Mouse (Mus musculus) forebrain, embryonic 10.5 days (tissue): Measurements from ENCODE around the gene Vps45. TPM values are rescaled to one million over a fixed set of nuclear protein-coding genes. Genes with fewer than 3 reads are reported as not detected.
"Not testable (repeated sequence)": the region's sequence is repeated elsewhere in the genome, so short reads cannot be mapped to it uniquely, and the experiment has no call there.

Experiments
- DNase-seq: peaks from one replicate; pipeline ENCODE4 v3.0.0-alpha.2; 2017; ENCODE audit warnings: low spot score; ENCODE audit errors: extremely low spot score
- H3K27ac ChIP-seq: fragments of 300-500 bp; sonication (generic); 2 replicates; pipeline ENCODE4 v1.5.1; 2016; ENCODE audit warnings: mild to moderate bottlenecking
- H3K27me3 ChIP-seq: fragments of 300-500 bp; sonication (generic); 2 replicates; pipeline ENCODE4 v1.6.1; 2016; ENCODE audit warnings: mild to moderate bottlenecking; ENCODE audit not compliant: poor library complexity, severe bottlenecking
- H3K36me3 ChIP-seq: fragments of 300-500 bp; sonication (generic); replicated peaks from 2 replicates; pipeline ENCODE4 v1.6.1; 2016; ENCODE audit warnings: mild to moderate bottlenecking, moderate library complexity
- H3K4me1 ChIP-seq: fragments of 300-500 bp; sonication (generic); 2 replicates; pipeline ENCODE4 v1.6.1; 2016
- H3K4me3 ChIP-seq: fragments of 300-500 bp; sonication (generic); 2 replicates; pipeline ENCODE4 v1.5.1; 2016; ENCODE audit warnings: mild to moderate bottlenecking, moderate library complexity
- H3K9me3 ChIP-seq: fragments of 300-500 bp; sonication (generic); 2 replicates; pipeline ENCODE4 v1.6.1; 2016; ENCODE audit warnings: mild to moderate bottlenecking, moderate library complexity
- WGBS: fragments of 180-500 bp; shearing (Covaris S2); methylation state at CpG from one replicate; pipeline ENCODE4 v1.1.7; 2016; 5-methylcytosine and 5-hydroxymethylcytosine counted together
- polyA plus RNA-seq: library from polyadenylated mRNA; unstranded; fragments of >200 nt; fragmentation: Nextera tagmentation; extraction: Ambion mirVana; gene quantifications from 2 replicates; pipeline ENCODE4 v1.2.1, GENCODE M21; 2016

Vps45 gene
- polyA plus RNA-seq, 1 experiment from 2014 or later = 28.0 TPM

GRCm38 (mm10) chr3:95972251-95972872 lies 85.9 kb downstream of the Vps45 start:
- Histone ChIP-seq H3K27me3 (peaks cover 35% of the 10 kb centered on the region), H3K36me3 (no peaks in the 10 kb centered on the region), H3K27ac (peak overlapping the region; percentile 82), H3K4me1 (peaks cover 27% of the 10 kb centered on the region), H3K4me3 (peak overlapping the region; percentile 44), H3K9me3 (no peaks in the 10 kb centered on the region)
- no peak for DNase-seq
- 65% methylated on average over 12 of the region's 12 CpGs for WGBS

DNA sequence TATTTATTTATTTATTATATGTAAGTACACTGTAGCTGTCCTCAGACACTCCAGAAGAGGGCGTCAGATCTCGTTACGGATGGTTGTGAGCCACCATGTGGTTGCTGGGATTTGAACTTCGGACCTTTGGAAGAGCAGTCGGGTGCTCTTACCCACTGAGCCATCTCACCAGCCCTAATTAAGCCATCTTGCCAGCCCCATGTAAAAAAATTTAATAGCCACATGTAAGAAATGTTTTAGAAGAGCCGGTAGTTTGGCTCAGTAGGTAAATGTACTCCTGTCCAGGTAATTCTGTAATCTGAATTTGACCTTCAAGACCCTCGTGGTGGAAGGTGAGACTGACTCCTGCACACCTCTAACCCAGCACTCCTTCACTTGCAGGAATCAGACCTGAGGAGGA lies 87.6 kb downstream of the Vps45 start:
- not testable (repeated sequence) for H3K27ac ChIP-seq, H3K9me3 ChIP-seq, H3K36me3 ChIP-seq, DNase-seq, H3K4me3 ChIP-seq
- 53% methylated on average over 7 of the region's 7 CpGs for WGBS
- peaks cover 35% of the 10 kb centered on the region for H3K27me3 ChIP-seq
- peaks cover 30% of the 10 kb centered on the region for H3K4me1 ChIP-seq

- Histone ChIP-seq H3K36me3 (no peaks in the 10 kb centered on the region), H3K4me3 (no peak overlapping the region), H3K27ac (no peak overlapping the region), H3K9me3 (no peaks in the 10 kb centered on the region), H3K27me3 (peaks cover 22% of the 10 kb centered on the region), H3K4me1 (peaks cover 29% of the 10 kb centered on the region)
- 98% methylated on average over 1 of the region's 1 CpGs for WGBS
- DNase-seq = no peak
Measured at GRCm38 (mm10) chr3:95969277-95969676, 89.0 kb downstream of the Vps45 start.

- H3K4me1 ChIP-seq = peaks cover 19% of the 10 kb centered on the region
- no peaks in the 10 kb centered on the region for H3K36me3 ChIP-seq
- H3K27me3 ChIP-seq = no peaks in the 10 kb centered on the region; the same call in 1 of the 2 replicates
- H3K9me3 ChIP-seq = no peaks in the 10 kb centered on the region
- H3K27ac ChIP-seq = no peak overlapping the region
- H3K4me3 ChIP-seq = no peak overlapping the region; the same call in 1 of the 2 replicates
- 17% methylated on average over 7 of the region's 7 CpGs for WGBS
- DNase-seq = no peak
Measured at GRCm38 (mm10) chr3:95965518-95966451, 92.5 kb downstream of the Vps45 start.

- WGBS = 42% methylated on average over 4 of the region's 4 CpGs
- H3K9me3 ChIP-seq = no peaks in the 10 kb centered on the region
- peaks cover 19% of the 10 kb centered on the region for H3K4me1 ChIP-seq
Measured at GRCm38 (mm10) chr3:95963681-95964080, 94.6 kb downstream of the Vps45 start.

GRCm38 (mm10) chr3:95963230-95963629 lies 95.0 kb downstream of the Vps45 start:
- H3K4me1 ChIP-seq = peaks cover 19% of the 10 kb centered on the region
- no peak overlapping the region for H3K4me3 ChIP-seq
- H3K36me3 ChIP-seq = no peaks in the 10 kb centered on the region
- H3K9me3 ChIP-seq = no peaks in the 10 kb centered on the region
- no peak for DNase-seq
- WGBS = 21% methylated on average over 2 of the region's 2 CpGs
- no peak overlapping the region for H3K27ac ChIP-seq
- no peaks in the 10 kb centered on the region; the same call in 1 of the 2 replicates for H3K27me3 ChIP-seq

More at GRCm38 (mm10) chr3:95963681-95964080, 94.6 kb downstream of the Vps45 start:
- Histone ChIP-seq H3K27me3 (no peaks in the 10 kb centered on the region; the same call in 1 of the 2 replicates), H3K4me3 (no peak overlapping the region), H3K36me3 (no peaks in the 10 kb centered on the region), H3K27ac (no peak overlapping the region)
- no peak for DNase-seq

DNA sequence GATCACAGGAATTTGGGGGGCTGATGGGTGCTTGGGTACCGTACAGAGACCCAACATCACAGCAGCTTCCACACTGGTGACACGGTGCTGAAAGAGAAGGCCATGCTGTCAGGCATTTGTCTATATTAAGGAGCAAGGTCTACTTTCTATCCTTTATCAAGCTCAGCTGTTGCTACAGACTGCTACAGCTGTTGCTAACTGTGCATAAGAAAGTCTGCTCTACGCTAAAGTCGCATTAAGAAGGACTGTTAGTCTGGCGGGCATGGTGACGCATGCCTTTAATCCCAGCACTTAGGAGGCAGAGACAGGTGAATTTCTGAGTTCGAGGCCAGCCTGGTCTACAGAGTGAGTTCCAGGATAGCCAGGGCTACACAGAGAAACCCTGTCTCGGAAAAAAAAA lies 96.1 kb downstream of the Vps45 start:
- not testable (repeated sequence) for H3K27ac ChIP-seq, DNase-seq
- WGBS = 88% methylated on average over 8 of the region's 8 CpGs

DNA sequence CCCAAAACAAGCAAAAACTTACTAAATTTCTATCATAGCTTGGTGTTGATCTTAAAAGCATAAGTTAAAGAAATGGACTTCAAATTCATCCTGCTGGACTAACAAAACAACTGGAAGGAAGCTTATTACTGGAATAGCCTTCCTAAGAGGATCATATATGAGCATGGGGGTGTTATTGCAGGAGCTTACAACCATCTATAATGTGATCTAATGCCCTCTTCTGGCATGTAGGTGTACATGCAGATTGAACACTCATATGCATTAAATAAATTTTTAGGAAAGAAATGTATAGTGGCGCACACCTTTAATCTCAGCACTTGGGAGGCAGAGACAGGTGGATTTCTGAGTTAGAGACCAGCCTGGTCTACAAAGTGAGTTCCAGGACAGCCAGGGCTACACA lies 98.5 kb downstream of the Vps45 start:
- Histone ChIP-seq H3K27me3 (no peaks in the 10 kb centered on the region), H3K36me3 (no peaks in the 10 kb centered on the region), H3K27ac (no peak overlapping the region), H3K9me3 (peaks cover under 1% of the 10 kb centered on the region; the same call in 1 of the 2 replicates), H3K4me1 (peaks cover 14% of the 10 kb centered on the region), H3K4me3 (no peak overlapping the region)
- WGBS = 95% methylated on average over 1 of the region's 1 CpGs
- DNase-seq = no peak

More for the DNA sequence above, 96.1 kb downstream of the Vps45 start:
- peaks cover 19% of the 10 kb centered on the region for H3K4me1 ChIP-seq
- not testable (repeated sequence) for H3K9me3 ChIP-seq, H3K36me3 ChIP-seq, H3K4me3 ChIP-seq, H3K27me3 ChIP-seq

GRCm38 (mm10) chr3:95959082-95959481 lies 99.2 kb downstream of the Vps45 start:
- no peaks in the 10 kb centered on the region for H3K27me3 ChIP-seq
- H3K4me1 ChIP-seq = peaks cover 14% of the 10 kb centered on the region
- no peaks in the 10 kb centered on the region for H3K36me3 ChIP-seq
- 75% methylated on average over 5 of the region's 5 CpGs for WGBS
- H3K4me3 ChIP-seq = no peak overlapping the region
- H3K9me3 ChIP-seq = peaks cover 6% of the 10 kb centered on the region; the same call in 1 of the 2 replicates
- DNase-seq = no peak
- no peak overlapping the region for H3K27ac ChIP-seq

GRCm38 (mm10) chr3:95957359-95958148 lies 100.7 kb downstream of the Vps45 start:
- WGBS = 83% methylated on average over 8 of the region's 8 CpGs
- H3K27ac ChIP-seq = no peak overlapping the region
- DNase-seq = no peak
- no peak overlapping the region for H3K4me3 ChIP-seq
- H3K36me3 ChIP-seq = no peaks in the 10 kb centered on the region
- no peaks in the 10 kb centered on the region for H3K27me3 ChIP-seq
- H3K4me1 ChIP-seq = peaks cover 15% of the 10 kb centered on the region
- peaks cover 6% of the 10 kb centered on the region; the same call in 1 of the 2 replicates for H3K9me3 ChIP-seq

GRCm38 (mm10) chr3:95955318-95955717 lies 102.9 kb downstream of the Vps45 start:
- H3K4me1 ChIP-seq = peaks cover 22% of the 10 kb centered on the region
- 92% methylated on average over 5 of the region's 5 CpGs for WGBS
- peaks cover 6% of the 10 kb centered on the region; the same call in 1 of the 2 replicates for H3K9me3 ChIP-seq
- DNase-seq = no peak
- H3K36me3 ChIP-seq = no peaks in the 10 kb centered on the region
- no peak overlapping the region for H3K4me3 ChIP-seq
- no peak overlapping the region for H3K27ac ChIP-seq
- no peaks in the 10 kb centered on the region for H3K27me3 ChIP-seq

DNA sequence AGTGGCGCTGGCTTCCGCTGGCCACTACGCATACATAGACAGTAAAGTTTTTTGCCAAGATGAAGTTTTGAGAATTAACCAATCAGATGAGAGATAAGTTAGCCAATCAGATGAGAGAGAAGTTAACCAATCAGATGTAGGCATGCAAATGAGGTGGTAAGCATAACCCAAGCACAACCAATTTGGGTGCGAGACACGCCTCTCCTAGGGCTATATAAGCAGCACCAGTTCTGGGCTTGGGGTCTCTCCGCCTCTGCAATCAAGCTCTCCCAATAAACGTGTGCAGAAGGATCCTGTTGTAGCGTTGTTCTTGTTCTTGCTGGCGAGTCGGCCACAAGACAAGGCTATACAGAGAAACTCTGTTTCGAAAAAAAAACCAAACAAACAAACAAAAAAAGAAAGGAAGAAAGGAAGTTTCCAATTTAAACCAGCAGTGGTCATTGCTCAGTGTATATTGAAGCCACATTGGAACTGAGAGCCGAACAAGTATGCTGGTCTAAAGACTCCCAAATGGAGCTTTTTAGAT lies 103.6 kb downstream of the Vps45 start:
- not testable (repeated sequence) for DNase-seq, H3K36me3 ChIP-seq, H3K9me3 ChIP-seq, H3K27ac ChIP-seq, H3K27me3 ChIP-seq, H3K4me3 ChIP-seq
- 91% methylated on average over 12 of the region's 12 CpGs for WGBS
- peaks cover 26% of the 10 kb centered on the region for H3K4me1 ChIP-seq
